Mouse (Mus musculus) brown adipose tissue, adult 24 weeks (tissue): ENCODE data around the gene Arl6ip4. TPM values are rescaled to one million over a fixed set of nuclear protein-coding genes. Genes with fewer than 3 reads are reported as not detected.
A peak's percentile ranks its signal among the peaks of the same experiment; 100 is the strongest.

Experiments
- H3K27ac ChIP-seq: fragments of 200-500 bp; replicated peaks from 2 replicates; pipeline ENCODE4 v1.5.1; 2012; ENCODE audit warnings: low read depth, mild to moderate bottlenecking, low read length
- H3K4me1 ChIP-seq: fragments of 200-500 bp; 2 replicates; pipeline ENCODE4 v1.6.1; 2012; ENCODE audit warnings: low read length, mixed read lengths; ENCODE audit not compliant: control insufficient read depth, insufficient read depth, insufficient read length
- H3K4me3 ChIP-seq: fragments of 200-500 bp; 2 replicates; pipeline ENCODE4 v1.5.1; 2012; ENCODE audit warnings: low read depth, mild to moderate bottlenecking, low read length, moderate library complexity; ENCODE audit not compliant: insufficient read depth
- polyA plus RNA-seq: library from polyadenylated mRNA; stranded (reverse); fragments of >200 nt; gene quantifications from 2 replicates; pipeline ENCODE4 v1.2.4, GENCODE M21; 2012; ENCODE audit not compliant: missing spikeins, insufficient read depth, insufficient read length

The Arl6ip4 gene
- polyA plus RNA-seq, 1 experiment, result 55.2 TPM

DNA sequence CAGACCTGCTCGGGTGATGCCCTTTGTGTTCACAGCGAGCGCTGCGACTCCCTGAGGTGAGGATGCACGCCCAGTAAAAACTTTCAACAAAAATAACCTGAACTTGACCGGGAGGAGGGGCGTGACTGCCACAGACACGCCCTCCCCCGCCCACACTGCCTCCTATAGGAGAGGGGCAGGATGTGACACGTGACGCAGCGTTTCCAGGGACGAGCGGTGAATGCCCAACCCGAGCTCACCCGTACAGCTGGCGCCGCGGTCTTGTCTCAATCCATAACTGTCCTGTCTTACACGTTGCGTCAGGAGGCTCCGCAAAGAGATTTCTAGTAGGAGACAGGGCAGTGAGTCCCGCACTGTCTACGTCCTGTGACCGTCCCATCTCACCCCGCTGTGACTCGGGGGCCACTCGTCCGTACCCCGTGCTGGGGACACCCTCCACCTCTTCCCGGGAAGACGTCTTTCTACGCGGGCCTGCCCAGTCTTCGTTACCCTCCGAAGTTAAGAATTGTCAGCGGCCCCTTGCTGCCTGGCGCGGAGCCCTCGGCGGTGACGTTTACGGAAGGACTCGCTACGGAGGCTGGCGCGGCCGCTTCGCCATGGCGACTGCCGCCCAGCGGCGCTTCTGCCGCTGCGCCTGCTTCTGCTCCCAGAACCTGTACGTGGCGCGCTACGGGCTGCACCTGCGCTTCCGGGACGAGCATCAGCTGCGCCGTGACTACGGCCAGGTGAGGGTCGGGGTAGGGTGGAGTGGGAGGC, 4.0 kb upstream of the Arl6ip4 start, which contains the start of gene Ogfod2:
Ogfod2 (plus strand) TSS at position 556 of the 756 bp plus-strand sequence.
- Histone ChIP-seq H3K27ac (peak within 1 kb of the TSS; percentile 94), H3K4me1 (peaks cover 6% of the 10 kb centered on the region; the same call in 1 of the 2 replicates), H3K4me3 (peak within 1 kb of the TSS; percentile 81)

DNA sequence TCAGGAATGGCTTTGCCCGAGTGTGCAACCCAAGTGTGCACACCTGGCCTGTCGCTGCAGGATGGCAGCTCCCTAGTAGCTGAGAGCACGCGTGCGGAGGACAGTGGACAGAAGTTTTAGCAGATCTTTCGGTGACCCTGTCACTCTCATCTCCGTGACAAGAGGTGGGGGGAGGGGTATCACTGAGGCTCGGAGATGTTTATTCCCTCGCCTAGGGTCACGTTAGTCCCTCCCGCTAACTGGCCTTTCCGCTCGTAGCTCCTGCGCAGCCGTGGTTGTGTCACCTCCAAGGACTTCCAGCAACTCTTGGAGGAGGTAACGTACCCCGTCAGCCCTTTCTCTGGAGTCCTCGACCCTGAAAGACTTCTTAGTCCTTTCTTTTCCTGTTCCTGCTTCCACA, 3.4 kb upstream of the Arl6ip4 start:
- Histone ChIP-seq H3K4me1 (peaks cover 6% of the 10 kb centered on the region; the same call in 1 of the 2 replicates), H3K4me3 (peak overlapping the region; percentile 81), H3K27ac (peak overlapping the region; percentile 14; the same call in 1 of the 2 replicates)

DNA sequence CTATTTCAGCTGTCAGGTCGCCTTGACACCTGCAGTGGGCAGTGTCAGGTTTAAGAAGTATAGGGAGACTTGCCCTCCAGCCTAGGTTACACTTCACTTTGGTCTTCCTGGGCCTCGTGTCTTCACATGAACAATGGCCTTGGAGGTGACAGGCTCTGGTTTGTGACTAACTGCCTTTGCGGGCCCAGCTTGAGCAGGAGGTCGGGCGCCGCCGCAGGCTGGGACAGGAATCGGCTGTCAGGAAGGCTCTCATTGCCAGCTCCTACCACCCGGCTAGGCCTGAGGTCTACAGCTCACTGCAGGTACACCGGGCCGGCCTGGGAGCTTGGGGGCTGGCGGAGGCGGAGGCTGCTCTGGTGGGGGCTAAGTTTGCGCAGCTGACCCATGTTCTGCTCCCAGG, 2.9 kb upstream of the Arl6ip4 start:
- H3K27ac ChIP-seq, result peak overlapping the region; percentile 14; the same call in 1 of the 2 replicates
- H3K4me3 ChIP-seq, result peak overlapping the region; percentile 81
- peaks cover 6% of the 10 kb centered on the region; the same call in 1 of the 2 replicates for H3K4me1 ChIP-seq

DNA sequence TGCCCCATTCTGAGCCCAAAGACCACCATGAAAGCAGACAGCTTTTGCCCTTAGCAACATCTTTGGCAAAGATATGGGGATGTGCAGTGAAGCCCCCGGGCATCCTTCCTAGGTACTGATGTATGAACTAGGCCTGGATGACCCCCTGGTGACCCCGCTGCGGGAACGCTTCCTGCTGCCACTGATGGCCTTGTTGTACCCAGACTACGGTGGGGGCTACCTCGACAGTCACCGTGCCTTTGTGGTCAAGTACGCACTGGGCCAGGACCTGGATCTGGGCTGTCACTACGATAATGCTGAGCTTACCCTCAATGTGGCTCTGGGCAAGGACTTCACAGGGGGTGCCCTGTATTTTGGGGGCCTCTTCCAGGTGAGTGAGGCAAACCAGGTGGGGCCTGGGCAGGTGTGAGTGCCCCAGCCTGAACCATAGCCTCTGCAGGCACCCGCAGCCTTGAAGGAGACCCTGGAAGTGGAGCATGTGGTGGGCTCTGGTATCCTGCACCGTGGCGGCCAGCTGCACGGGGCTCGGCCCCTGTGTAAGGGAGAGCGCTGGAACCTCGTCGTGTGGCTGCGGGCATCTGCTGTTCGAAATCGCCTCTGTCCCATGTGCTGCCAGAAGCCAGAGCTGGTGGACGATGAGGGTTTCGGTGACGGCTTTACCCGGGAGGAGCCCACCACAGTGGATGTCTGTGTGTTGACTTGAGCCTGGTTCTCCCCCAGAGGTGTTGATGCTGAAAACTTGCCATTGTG, 1.4 kb upstream of the Arl6ip4 start:
- Histone ChIP-seq H3K27ac (no peak overlapping the region), H3K4me1 (peaks cover 6% of the 10 kb centered on the region; the same call in 1 of the 2 replicates), H3K4me3 (no peak overlapping the region)

DNA sequence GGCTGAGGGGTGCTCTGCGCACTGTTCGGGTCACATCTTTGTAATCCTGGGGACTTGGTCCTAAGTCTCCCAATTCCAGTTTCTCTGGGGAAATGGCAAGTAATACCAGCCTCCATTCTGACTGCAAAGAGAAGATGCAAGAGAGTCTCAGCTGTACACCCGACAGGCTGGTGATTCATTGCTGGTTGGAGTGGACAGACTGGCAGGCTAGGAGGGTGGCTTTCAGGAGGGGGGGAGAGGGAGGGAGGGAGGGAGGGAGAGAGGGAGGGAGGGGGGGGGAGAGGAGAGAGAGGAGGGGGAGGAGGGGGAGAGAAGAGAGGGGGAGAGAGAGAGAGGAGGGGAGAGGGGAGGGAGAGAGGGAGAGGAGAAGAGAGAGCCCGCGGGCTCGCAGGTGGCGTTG, 358 bp upstream of the Arl6ip4 start:
- peaks cover 6% of the 10 kb centered on the region; the same call in 1 of the 2 replicates for H3K4me1 ChIP-seq
- H3K4me3 ChIP-seq, result peak overlapping the region; percentile 97
- 0 out of 2 replicates have a peak overlapping the region, but pooled peaks have one; percentile 51 for H3K27ac ChIP-seq

DNA sequence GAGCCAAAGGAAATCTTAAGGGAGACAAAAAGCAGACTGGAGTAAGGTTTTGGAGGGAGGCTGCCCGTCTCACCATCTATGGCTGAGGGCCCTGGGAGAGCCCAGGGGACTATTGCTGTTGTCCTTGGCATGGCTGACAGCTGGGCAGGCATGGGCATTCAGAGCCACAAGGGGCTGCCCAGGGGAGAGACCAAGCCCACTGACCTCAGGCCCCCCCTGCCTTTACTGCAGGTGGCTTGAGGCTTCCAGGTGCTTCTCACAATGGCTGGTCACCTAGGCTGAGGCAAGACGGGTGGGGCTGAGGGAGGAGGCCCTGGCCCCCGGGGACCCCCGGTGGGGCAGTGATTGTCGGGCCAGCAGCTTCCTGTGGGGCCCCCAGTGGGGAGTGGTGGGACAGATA, 3.3 kb downstream of the Arl6ip4 start:
- Histone ChIP-seq H3K4me1 (0 out of 2 replicates have a peak, but pooled peaks cover 3% of the 10 kb centered on the region), H3K27ac (no peak overlapping the region), H3K4me3 (no peak overlapping the region)

DNA sequence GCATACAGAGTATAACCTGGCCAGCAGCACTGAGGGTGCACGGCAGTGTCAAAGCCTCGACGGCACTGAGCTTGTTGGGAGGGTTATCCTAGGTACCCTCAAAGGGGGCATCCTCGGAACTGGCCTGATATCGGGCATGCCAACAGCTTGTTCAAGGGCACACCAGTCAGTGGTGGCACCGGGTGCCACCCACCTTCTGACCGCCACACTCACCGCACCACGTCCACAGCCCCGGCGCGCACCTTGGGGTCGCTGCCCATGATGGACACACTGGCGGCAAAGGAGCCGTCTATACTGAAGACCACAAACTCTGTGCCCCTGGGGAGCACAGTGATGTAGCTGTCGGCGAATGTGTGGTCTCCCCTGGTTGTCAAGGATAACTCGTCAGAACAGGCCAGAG, 6.5 kb downstream of the Arl6ip4 start:
- Histone ChIP-seq H3K27ac (no peak overlapping the region), H3K4me3 (no peak overlapping the region)

DNA sequence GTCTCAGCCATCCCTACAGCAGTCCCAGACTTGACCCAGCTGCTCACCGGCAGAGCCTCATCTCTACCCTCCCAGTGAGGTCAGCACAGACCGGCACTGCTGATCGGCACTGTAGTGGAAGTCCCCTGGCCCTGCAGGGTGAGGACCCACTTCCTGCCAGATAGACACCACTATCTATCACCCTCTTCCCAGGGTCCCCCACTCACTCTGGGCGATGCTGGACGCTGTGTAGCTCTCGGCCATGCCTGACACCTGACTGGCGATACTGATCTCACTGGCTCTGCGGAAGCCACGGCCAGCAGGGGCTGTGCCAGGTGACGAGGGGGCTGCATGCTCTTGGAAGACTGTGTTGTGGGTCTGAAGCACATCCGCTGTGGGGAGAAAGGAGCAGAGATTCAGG, 9.2 kb downstream of the Arl6ip4 start:
- H3K27ac ChIP-seq, result no peak overlapping the region

More for the DNA sequence above, 6.5 kb downstream of the Arl6ip4 start:
- no peaks in the 10 kb centered on the region for H3K4me1 ChIP-seq

DNA sequence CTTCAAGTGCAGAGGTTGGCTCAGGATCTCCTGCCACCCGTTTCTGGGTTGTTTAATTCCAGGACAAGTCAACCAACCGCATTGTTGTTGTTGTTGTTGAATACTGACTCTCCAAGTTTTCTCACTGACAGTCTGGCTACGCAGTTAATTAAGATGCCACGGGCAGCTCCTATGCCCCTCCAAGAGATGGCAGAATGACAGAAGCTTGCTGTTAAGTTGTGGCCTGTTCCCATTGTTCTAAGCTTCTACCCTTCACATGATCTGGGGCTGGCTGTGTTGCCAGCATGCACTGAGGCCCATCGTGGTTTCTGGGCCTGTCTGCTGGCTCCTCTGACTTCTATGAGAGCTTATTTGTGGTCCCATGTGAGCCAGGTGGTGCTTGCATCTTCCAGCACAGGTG, 18.4 kb downstream of the Arl6ip4 start:
- Histone ChIP-seq H3K4me1 (no peaks in the 10 kb centered on the region), H3K27ac (no peak overlapping the region), H3K4me3 (no peak overlapping the region)

More for the DNA sequence above, 9.2 kb downstream of the Arl6ip4 start:
- H3K4me1 ChIP-seq, result no peaks in the 10 kb centered on the region
- no peak overlapping the region for H3K4me3 ChIP-seq

DNA sequence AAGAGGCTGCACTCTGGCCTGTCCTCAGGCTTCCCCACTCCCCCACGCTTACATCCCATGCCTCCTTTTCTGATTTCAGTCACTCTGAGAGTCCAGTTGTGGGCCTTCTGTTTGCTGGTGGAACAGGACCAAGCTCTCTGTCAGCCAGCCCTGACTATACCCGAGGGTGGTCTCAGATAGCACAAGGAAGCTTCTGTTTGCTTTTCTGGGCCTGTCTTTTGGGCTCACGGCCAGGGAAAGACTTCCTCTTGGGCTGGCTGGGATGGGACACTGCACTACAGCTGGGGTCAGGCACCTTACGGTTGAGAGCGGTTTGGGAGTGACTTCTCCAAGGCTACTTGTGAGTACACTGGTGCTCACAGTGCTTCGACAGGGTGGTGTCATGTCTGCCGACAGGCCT, 22.2 kb downstream of the Arl6ip4 start:
- no peak overlapping the region for H3K4me3 ChIP-seq
- H3K27ac ChIP-seq, result no peak overlapping the region
- H3K4me1 ChIP-seq, result no peaks in the 10 kb centered on the region

DNA sequence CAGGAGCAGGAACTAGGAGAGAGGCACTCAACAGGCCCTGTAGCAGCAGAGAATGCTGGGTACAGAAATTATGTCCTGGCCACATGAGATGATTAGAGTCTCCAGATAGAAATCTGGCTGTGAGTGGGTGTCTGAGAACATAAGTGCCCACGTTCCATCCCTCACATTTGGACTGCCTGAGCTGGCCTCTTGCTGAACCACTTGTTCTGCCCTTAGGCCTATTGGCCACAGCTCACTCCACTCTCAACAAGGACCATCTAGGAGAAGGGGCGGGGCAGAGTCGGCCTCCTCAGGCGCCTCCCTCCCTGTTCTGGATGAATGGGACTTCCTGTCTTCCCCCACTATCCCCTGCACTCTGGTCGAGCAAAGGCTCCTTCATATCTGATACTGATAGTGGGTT, 33.1 kb downstream of the Arl6ip4 start:
- Histone ChIP-seq H3K4me3 (no peak overlapping the region), H3K27ac (no peak overlapping the region), H3K4me1 (no peaks in the 10 kb centered on the region)

DNA sequence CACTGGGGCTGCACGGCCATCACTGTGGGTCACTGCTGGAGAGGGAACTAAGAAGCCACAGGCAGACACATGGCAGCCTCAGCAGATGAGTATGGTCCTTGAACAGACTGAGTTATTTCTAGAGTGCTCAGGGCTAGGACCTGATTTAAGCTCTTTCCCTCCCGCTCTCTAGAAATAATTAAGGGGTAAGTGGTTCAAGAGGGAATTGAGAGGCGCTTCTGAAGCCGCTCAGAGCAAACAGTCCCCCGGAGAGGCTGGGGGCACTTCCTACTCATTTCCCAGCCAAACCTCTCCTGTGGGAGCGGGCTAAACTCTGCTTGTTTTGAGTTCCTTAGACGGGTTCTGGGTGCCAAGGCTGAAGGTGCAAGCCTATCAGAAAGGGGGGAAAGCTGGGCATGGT, 35.0 kb downstream of the Arl6ip4 start:
- Histone ChIP-seq H3K4me3 (no peak overlapping the region), H3K27ac (no peak overlapping the region), H3K4me1 (no peaks in the 10 kb centered on the region)

DNA sequence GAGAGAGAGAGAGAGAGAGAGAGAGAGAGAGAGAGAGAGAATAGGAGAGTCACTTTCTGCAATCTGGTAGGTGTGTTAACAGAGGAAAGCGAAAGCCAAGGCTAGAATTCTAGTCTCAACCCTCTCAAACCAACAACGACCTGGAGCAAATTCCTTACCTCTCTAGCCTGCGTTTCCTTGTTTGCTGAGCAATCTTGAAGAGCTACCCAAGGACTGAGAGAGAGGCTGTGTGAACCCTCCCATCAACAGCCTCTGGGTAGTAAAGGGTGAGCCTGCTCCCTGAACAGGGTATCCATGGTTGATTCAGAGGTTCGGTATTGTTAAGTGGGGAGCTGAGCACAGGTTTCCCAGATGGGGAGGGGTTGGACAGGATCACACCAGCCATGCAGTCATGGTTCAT, 36.8 kb downstream of the Arl6ip4 start:
- H3K4me1 ChIP-seq, result no peaks in the 10 kb centered on the region
- no peak overlapping the region for H3K27ac ChIP-seq
- H3K4me3 ChIP-seq, result no peak overlapping the region

DNA sequence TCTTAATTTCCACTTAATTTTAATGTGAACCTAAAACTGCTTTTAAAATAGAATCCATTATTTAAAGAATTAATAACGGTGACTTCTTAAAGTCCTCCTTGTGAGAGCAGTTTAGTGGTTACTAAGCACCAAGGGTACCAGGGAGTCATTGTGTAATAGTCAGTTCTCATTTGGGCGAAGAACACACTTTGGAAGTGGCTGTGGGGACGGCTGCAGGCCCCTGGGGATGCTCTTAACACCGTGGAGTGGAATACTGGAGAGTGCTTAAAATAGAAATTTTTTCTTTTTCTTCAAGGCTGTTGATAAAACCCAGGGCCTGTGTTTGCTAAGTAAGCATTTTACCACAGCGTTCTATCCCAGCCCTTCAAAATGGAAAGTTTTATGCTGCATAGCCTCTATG, 40.1 kb downstream of the Arl6ip4 start:
- no peak overlapping the region for H3K27ac ChIP-seq

DNA sequence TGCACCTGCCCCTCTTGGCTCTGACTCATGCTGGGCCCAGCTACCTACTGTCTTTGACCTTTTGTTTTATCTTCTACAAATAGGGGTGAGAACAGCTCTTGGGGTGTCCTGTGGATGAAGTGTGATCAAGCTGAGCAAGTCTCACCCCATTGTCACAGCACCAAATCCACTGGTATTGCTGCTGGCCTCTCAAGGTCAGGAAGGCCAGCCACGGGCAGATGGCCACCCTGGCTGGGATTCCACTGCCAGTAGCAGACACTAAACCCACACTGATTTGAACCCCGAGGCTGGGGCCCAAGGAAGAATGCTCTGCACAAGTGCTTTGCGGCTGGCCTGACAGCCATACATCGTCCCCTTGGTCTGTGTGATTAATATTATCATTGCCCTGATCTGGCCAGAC, 42.4 kb downstream of the Arl6ip4 start:
- Histone ChIP-seq H3K4me1 (peaks cover 11% of the 10 kb centered on the region), H3K27ac (no peak overlapping the region), H3K4me3 (no peak overlapping the region)

More for the DNA sequence above, 40.1 kb downstream of the Arl6ip4 start:
- H3K4me1 ChIP-seq, result peaks cover 9% of the 10 kb centered on the region; the same call in 1 of the 2 replicates
- no peak overlapping the region for H3K4me3 ChIP-seq
